Mouse (Mus musculus): ENCODE results near the gene Tex2. TPM values are rescaled to one million over a fixed set of nuclear protein-coding genes. Genes with fewer than 3 reads are reported as not detected.
"Not testable (repeated sequence)": the region's sequence is repeated elsewhere in the genome, so short reads cannot be mapped to it uniquely, and the experiment has no call there.

The Tex2 gene
- polyA plus RNA-seq, 1 experiment from 2014 or later, result 13.1 TPM

DNA sequence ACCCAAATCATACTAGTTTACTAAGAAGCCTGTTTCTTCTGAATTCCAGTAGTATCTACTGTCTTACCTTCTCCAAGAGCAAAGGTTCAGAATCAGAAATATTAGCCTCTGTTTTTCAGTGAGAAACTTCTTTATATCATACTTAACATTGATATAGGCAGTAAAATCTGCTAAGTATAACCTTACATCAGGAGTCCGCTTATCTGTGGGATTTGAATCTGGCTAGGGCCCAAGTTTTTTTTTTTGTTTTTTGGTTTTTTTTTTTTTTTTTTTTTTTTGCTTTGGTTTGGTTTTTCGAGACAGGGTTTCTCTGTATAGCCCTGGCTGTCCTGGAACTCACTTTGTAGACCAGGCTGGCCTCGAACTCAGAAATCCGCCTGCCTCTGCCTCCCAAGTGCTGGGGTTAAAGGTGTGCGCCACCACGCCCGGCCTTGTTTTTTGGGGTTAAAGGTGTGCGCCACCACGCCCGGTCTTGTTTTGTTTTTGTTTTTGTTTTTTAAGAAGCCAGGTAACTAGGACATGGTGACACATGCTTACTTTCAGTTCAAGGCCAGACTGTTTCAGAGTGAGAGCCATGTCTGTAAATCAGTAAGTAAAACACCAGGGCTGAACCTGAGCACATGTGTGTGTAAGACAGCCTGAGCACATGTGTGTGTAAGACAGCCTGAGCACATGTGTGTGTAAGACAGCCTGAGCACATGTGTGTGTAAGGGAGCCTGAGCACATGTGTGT, 35.4 kb downstream of the Tex2 start:
- WGBS, result 89% methylated on average over 9 of the region's 10 CpGs
- H3K4me3 ChIP-seq; H3K27me3 ChIP-seq (replicated peaks); H3K9ac ChIP-seq; H3K36me3 ChIP-seq; H3K9me3 ChIP-seq; H3K27ac ChIP-seq (replicated peaks); H3K4me2 ChIP-seq; ATAC-seq (ENCODE audit: extremely low read depth, insufficient number of reproducible peaks, low FRiP score, low TSS enrichment): not testable (repeated sequence)
- H3K4me1 ChIP-seq, result peaks cover 53% of the 10 kb centered on the region

DNA sequence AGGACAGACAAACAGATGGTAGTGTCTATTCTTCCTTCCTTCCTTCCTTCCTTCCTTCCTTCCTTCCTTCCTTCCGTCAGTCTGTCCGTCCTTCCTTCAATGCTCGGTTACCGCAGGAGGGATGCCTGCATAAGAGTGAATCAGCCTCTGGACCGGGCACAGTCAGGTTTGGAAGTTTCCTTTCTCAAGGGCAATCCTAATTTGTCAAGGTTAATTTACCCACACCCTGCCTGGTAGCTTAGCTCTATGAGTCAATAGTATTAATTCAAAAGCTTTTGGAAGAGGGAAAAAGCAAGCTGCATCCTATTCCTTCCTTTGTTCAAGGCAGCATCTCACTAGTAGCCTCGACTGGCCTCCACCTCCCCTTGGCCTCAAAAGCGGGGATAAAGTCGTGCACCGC, 38.8 kb downstream of the Tex2 start:
- no peak overlapping the region for H3K4me3 ChIP-seq
- H3K36me3 ChIP-seq, result no peaks in the 10 kb centered on the region
- H3K27ac ChIP-seq (replicated peaks), result no peak overlapping the region
- no peaks in the 10 kb centered on the region for H3K27me3 ChIP-seq (replicated peaks)
- WGBS, result 77% methylated on average over 9 of the region's 9 CpGs
- no peak overlapping the region for H3K9ac ChIP-seq
- peaks cover 71% of the 10 kb centered on the region for H3K4me1 ChIP-seq
- H3K4me2 ChIP-seq, result no peak overlapping the region
- no peak for ATAC-seq (ENCODE audit: extremely low read depth, insufficient number of reproducible peaks, low FRiP score, low TSS enrichment)
- H3K9me3 ChIP-seq, result no peaks in the 10 kb centered on the region

DNA sequence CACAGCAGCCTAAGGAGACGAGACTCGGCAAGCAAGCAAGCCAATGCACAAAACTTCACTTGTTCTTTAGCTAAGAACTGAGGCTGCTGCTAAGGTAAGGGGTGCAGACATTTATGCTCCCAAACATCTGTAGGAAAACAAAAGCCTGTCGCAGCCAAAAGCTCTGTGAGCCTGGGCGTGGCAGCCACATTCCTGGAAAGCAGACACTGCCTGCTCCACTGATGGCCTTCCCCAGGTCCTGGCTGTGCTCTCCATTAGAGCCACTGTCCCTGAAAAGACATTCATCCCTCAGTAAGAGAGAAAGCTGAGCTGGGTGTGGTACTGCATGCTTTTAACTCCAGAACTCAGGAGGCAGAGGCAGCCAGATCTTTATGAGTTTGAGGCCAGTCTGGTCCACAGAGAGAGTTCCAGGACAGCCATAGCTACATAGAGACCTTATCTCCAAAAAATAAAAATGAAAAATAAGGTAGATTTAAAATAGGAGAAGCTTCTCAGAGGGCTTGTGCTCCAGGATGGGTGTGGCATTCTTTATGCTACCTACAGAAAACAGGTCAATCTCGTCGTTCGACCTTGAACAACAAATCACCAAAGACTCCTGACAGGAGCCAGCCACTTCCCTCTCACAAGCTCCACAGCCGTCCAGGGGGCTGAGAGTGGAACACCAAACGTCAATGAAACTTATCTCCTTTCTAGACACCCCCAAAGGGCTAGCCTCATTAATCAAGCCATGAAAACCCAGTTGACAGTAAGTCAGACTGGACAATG, 39.6 kb downstream of the Tex2 start:
- Histone ChIP-seq H3K4me2 (peak overlapping the region; percentile 27), H3K27me3 (replicated peaks) (no peaks in the 10 kb centered on the region), H3K27ac (replicated peaks) (peak overlapping the region; percentile 77), H3K4me3 (no peak overlapping the region), H3K4me1 (peaks cover 71% of the 10 kb centered on the region), H3K9ac (peak overlapping the region; percentile 65), H3K9me3 (no peaks in the 10 kb centered on the region), H3K36me3 (no peaks in the 10 kb centered on the region)
- 47% methylated on average over 9 of the region's 9 CpGs for WGBS
- no peak for ATAC-seq (ENCODE audit: extremely low read depth, insufficient number of reproducible peaks, low FRiP score, low TSS enrichment)

DNA sequence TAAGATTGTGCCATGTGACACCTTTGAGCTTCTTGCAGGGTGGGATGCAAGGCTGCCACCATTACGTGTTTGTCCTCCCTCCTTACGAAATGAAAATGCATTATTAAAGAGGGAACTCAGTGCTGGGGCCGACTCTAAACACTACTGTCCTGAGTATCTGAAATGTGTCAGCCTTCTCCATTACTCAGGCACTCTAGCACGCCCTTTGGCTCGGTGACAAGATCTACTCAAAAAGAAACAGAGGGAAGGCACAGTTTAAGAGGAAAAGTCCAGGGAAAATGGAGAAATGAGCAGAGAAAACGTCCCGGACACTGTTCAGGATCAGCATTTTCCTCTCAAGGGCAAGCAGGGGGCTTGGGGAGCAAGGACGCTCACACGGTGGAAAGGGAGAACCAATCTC, 40.3 kb downstream of the Tex2 start:
- Histone ChIP-seq H3K4me1 (peaks cover 72% of the 10 kb centered on the region), H3K27me3 (replicated peaks) (no peaks in the 10 kb centered on the region), H3K36me3 (peaks cover 5% of the 10 kb centered on the region), H3K9ac (peak overlapping the region; percentile 65), H3K9me3 (no peaks in the 10 kb centered on the region), H3K4me3 (no peak overlapping the region), H3K27ac (replicated peaks) (peak overlapping the region; percentile 77), H3K4me2 (peak overlapping the region; percentile 27)
- WGBS, result 44% methylated on average over 9 of the region's 9 CpGs
- no peak for ATAC-seq (ENCODE audit: extremely low read depth, insufficient number of reproducible peaks, low FRiP score, low TSS enrichment)

DNA sequence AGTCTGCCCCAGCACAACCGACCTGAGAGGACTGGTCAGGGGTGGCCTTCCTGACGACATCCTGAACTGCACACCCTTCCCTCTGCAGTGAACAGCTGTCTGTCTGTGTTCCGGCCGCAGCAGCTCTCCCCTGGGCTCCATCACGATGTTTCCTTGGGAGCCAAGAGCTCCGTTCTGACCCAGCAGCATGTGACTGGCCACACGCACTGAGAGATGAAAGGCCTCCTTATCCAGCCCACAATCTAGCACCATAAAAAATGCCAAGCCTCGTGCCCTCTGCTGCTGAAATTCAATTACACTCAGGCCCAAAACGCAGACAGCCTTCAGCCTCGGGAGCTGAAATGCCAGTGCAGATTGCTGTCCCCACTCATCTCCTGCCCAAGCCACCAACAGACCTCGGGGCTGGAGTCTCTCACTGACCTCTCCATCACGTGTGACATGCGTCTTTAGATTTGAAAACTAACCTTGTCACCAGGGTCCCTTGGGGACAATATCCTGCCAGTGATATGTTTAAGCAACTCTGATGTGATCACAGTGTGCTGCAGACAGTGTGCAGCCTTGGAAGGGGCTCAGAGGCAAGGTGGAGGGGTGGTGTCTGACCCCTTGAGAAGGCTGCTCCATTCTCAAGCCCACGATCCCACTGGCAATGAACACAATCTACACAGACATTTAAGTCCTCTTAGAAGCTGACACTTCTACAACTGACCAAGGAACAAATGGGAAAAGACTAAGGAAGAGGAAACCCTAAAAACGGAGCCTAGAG, 41.0 kb downstream of the Tex2 start:
- 35% methylated on average over 15 of the region's 15 CpGs for WGBS

DNA sequence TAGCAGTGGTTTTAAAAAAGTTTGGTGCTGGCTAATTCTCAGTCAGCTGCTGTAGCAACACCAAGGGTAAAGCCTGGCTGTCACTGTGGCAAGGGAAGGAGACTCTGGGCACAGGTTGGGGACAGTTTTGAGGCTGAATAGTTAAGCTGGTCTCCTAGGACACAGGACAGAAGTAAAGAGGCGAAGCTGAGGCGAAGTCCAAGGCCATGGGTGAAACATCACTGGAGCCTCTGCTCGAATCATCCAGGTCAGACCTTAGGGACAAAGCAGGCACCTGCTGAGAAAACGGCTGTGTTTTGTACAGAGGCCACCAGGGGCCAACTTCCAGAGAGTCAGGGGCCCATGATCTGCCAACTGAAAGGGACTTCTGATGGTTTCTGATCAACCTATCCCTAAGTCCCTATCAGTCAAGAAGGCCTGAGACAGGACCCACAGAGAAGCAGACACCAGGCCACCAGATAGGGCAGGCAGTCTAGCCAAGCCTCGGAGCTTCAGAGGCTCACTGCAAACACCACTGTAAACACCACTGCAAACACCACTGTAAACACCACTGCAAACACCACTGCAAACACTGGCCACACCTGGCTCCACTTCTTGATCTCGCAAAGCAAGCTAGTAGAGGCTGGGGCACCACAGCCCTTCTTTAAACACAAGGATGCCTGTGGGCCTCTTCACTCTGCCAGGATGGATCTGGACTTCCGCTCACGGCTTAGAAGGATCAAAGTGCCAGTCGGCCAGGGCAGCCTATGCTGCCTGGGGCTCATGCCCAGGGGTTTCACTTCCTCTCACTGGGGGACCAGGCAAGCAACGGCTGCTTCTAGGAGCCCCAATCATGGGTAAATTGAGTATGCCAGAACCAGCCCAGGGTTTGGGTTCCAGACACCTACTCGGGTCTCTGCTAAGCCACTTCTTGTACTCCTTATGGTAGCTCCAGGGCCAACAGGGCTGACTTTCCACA, 41.9 kb downstream of the Tex2 start:
- H3K9me3 ChIP-seq, result no peaks in the 10 kb centered on the region
- no peaks in the 10 kb centered on the region for H3K27me3 ChIP-seq (replicated peaks)
- peaks cover 21% of the 10 kb centered on the region for H3K36me3 ChIP-seq
- peaks cover 73% of the 10 kb centered on the region for H3K4me1 ChIP-seq
- WGBS, result 79% methylated on average over 11 of the region's 11 CpGs
- no peak overlapping the region for H3K27ac ChIP-seq (replicated peaks)
- H3K4me3 ChIP-seq, result no peak overlapping the region
- H3K4me2 ChIP-seq, result no peak overlapping the region
- ATAC-seq (ENCODE audit: extremely low read depth, insufficient number of reproducible peaks, low FRiP score, low TSS enrichment), result no peak
- peak overlapping the region; percentile 45; the same call in 1 of the 2 replicates for H3K9ac ChIP-seq

More for the DNA sequence above, 41.0 kb downstream of the Tex2 start:
- Histone ChIP-seq H3K9me3 (no peaks in the 10 kb centered on the region), H3K4me1 (peaks cover 79% of the 10 kb centered on the region), H3K4me2 (0 out of 2 replicates have a peak overlapping the region, but pooled peaks have one; percentile 27), H3K9ac (peak overlapping the region; percentile 45), H3K36me3 (peaks cover 12% of the 10 kb centered on the region), H3K27ac (replicated peaks) (0 out of 2 replicates have a peak overlapping the region, but pooled peaks have one; percentile 77), H3K4me3 (no peak overlapping the region), H3K27me3 (replicated peaks) (no peaks in the 10 kb centered on the region)
- ATAC-seq (ENCODE audit: extremely low read depth, insufficient number of reproducible peaks, low FRiP score, low TSS enrichment), result no peak

DNA sequence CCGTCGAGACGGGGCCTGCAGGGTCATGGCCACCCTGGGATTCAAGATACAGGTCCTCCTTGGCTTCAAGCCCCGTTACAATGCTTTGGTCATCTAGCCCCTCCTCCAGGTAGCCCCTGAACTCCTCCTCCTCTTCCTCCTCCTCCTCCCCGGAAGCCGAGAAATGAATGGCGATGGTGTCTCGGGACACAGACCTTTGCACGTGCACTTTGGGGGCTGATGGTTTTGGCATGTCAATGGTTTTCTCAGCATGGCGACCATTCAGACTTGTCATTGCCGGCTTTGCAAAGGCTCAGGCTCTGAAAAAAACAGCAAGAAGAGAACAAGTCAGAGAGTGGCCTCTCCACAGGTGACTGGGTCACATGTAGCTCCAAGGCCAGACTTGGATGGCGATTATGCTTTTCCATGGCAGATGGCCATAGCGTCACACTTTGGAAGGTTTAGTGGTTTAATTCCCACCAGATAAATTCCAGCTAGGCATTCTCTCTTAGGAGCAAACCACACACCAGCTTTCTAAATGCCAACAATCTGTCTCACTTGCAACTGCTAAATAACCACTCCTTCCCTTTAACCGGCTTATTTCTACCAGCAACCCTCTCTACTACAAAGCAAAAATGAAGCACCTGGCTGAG, 44.8 kb downstream of the Tex2 start:
- Histone ChIP-seq H3K4me2 (no peak overlapping the region), H3K9ac (no peak overlapping the region), H3K36me3 (peaks cover 26% of the 10 kb centered on the region), H3K9me3 (no peaks in the 10 kb centered on the region), H3K4me3 (no peak overlapping the region), H3K27me3 (replicated peaks) (no peaks in the 10 kb centered on the region), H3K4me1 (peaks cover 74% of the 10 kb centered on the region), H3K27ac (replicated peaks) (no peak overlapping the region)
- WGBS, result 83% methylated on average over 14 of the region's 14 CpGs
- no peak for ATAC-seq (ENCODE audit: extremely low read depth, insufficient number of reproducible peaks, low FRiP score, low TSS enrichment)

DNA sequence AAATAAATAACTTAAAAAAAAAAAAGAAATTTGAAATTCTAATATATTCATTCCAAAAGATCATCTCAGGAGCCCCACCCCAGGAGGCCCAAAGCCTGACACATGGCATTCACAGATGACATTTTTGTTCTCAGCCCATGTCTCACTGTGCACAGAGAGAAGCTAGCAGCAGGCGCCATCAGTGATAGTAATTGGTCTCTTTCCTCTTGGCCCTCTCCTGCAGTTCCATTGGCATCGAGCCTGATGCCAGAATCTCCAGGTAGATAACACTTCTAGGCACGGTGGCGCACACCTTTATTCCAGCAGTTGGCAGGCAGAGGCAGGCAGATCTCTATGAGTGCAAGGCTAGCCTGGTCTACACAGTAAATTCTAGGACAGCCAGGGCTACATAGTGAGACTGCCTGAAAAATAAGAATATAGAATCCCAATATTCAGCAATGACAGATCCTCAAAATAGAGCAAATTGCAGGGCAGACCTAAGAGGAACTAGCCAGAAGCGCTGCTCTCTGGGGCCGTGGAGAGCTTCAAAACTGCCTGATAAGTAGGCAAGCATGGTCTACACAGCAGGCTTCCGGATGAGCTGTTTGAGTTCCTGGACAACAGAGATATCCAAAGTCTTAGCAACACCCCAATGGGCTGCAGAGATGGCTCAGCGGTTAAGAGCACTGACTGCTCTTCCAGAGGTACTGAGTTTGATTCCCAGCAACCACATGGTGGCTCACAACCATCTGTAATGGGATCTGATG, 47.0 kb downstream of the Tex2 start:
- peaks cover 62% of the 10 kb centered on the region for H3K4me1 ChIP-seq
- ATAC-seq (ENCODE audit: extremely low read depth, insufficient number of reproducible peaks, low FRiP score, low TSS enrichment), result no peak
- WGBS, result 90% methylated on average over 8 of the region's 8 CpGs

DNA sequence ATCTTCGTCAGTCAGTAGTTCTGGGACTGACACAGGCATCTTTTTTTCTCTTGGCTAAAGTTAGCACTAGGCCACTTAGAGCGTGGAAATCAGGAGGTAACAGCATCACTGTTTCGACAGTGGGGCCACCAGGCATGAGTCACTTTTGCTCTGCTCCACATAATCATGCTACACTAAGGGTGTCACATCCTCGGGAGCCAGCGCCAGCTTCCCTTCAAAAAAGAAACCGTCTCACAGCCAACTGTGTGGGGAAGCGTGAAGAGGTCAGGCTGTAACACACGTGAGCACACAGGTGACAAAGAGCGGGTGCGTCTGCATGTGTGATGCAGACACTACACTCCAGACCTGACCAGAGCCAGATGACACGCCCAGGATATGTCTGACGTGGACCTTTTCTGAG, 49.0 kb downstream of the Tex2 start:
- Histone ChIP-seq H3K27ac (replicated peaks) (peak overlapping the region; percentile 68), H3K4me1 (peaks cover 44% of the 10 kb centered on the region), H3K9me3 (no peaks in the 10 kb centered on the region), H3K36me3 (peaks cover 26% of the 10 kb centered on the region), H3K4me2 (peak overlapping the region; percentile 44), H3K4me3 (no peak overlapping the region), H3K9ac (peak overlapping the region; percentile 33; the same call in 1 of the 2 replicates), H3K27me3 (replicated peaks) (no peaks in the 10 kb centered on the region)
- ATAC-seq (ENCODE audit: extremely low read depth, insufficient number of reproducible peaks, low FRiP score, low TSS enrichment), result no peak
- 38% methylated on average over 12 of the region's 12 CpGs for WGBS

More for the DNA sequence above, 47.0 kb downstream of the Tex2 start:
- H3K27ac ChIP-seq (replicated peaks), result no peak overlapping the region
- H3K9ac ChIP-seq, result no peak overlapping the region
- H3K4me3 ChIP-seq, result no peak overlapping the region
- no peaks in the 10 kb centered on the region for H3K9me3 ChIP-seq
- peaks cover 26% of the 10 kb centered on the region for H3K36me3 ChIP-seq
- H3K27me3 ChIP-seq (replicated peaks), result no peaks in the 10 kb centered on the region
- no peak overlapping the region for H3K4me2 ChIP-seq

DNA sequence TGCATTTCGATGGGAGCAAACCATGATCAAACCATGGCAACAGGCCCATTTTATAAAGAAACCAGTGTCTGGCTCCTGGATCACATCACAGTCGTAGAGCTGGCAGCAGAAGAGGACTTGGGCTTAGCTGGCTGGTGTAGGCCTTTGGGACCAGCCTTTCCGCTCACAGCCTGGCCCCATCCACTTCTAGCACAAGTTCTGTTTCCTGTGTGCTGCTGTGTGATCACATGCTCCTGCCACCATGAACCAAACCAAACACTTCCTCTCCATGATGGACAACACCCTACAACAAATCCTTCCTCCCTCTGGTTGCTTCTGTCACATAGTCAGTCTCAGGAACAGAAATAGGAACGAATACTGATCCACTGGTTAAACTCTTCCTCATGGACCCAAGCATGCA, 50.5 kb downstream of the Tex2 start:
- 75% methylated on average over 4 of the region's 4 CpGs for WGBS
- no peaks in the 10 kb centered on the region for H3K27me3 ChIP-seq (replicated peaks)

More for the DNA sequence above, 50.5 kb downstream of the Tex2 start:
- Histone ChIP-seq H3K36me3 (peaks cover 19% of the 10 kb centered on the region), H3K4me3 (no peak overlapping the region), H3K27ac (replicated peaks) (no peak overlapping the region), H3K4me1 (peaks cover 44% of the 10 kb centered on the region), H3K9ac (no peak overlapping the region), H3K9me3 (no peaks in the 10 kb centered on the region), H3K4me2 (no peak overlapping the region)
- no peak for ATAC-seq (ENCODE audit: extremely low read depth, insufficient number of reproducible peaks, low FRiP score, low TSS enrichment)

Data from heart, embryonic 13.5 days (tissue).